Mouse (Mus musculus): ENCODE measurements around the gene Kcnk7.

- TF ChIP-seq POLR2A (IDR thresholded peaks at IDR 0.05; ENCODE audit: insufficient read depth, low read depth, low read length), result no peak
- no peak for TF ChIP-seq CTCF (IDR thresholded peaks at IDR 0.05; ENCODE audit: insufficient read depth, low read depth, low read length)
Observed at GRCm38 (mm10) chr19:5725029-5725707, 21.0 kb downstream of the Kcnk7 start.

Measured in olfactory bulb, adult 2 months (tissue).